Mouse (Mus musculus) embryonic fibroblast, embryonic 13.5 days (primary cell): ENCODE results near the gene Ccdc60.

Source experiments
- CTCF ChIP-seq: IDR thresholded peaks from 2 replicates; pipeline ENCODE4 v1.5.1; 2011; ENCODE audit warnings: mild to moderate bottlenecking, control low read depth, low read length, moderate library complexity, borderline replicate concordance; ENCODE audit not compliant: insufficient read depth
- POLR2A ChIP-seq: IDR thresholded peaks from 2 replicates; pipeline ENCODE4 v1.6.1; 2011; ENCODE audit warnings: low read depth, mild to moderate bottlenecking, control low read depth, low read length, moderate library complexity

GRCm38 (mm10) chr5:116246642-116247041 is 42.1 kb downstream of the Ccdc60 start:
- TF ChIP-seq POLR2A, result no peak
- no peak for TF ChIP-seq CTCF
